Mouse (Mus musculus) forebrain, postnatal 0 days (tissue): ENCODE results near the gene Zbtb9. TPM values are rescaled to one million over a fixed set of nuclear protein-coding genes. Genes with fewer than 3 reads are reported as not detected.
"Not testable (repeated sequence)": the region's sequence is repeated elsewhere in the genome, so short reads cannot be mapped to it uniquely, and the experiment has no call there.

Source experiments
- ATAC-seq: fragments of 200-750 bp; cut with Nextera tagmentation; 2 replicates; pipeline ENCODE4 v1.8.0; 2017; ENCODE audit warnings: mild to moderate bottlenecking, moderate library complexity
- DNase-seq: peaks from one replicate; pipeline ENCODE4 v3.0.0-alpha.2; 2015
- H3K27ac ChIP-seq: fragments of 300-500 bp; sonication (generic); 2 replicates; pipeline ENCODE4 v1.5.1; 2014; ENCODE audit warnings: low read depth, mild to moderate bottlenecking, antibody characterized with exemption, low read length, moderate library complexity, mixed read lengths
- H3K27me3 ChIP-seq: fragments of 300-500 bp; sonication (generic); 2 replicates; pipeline ENCODE4 v1.6.1; 2014; ENCODE audit warnings: mild to moderate bottlenecking, low read length, mixed read lengths; ENCODE audit not compliant: insufficient read depth
- H3K36me3 ChIP-seq: fragments of 300-500 bp; sonication (generic); 2 replicates; pipeline ENCODE4 v1.6.1; 2014; ENCODE audit warnings: mild to moderate bottlenecking, moderate library complexity; ENCODE audit not compliant: insufficient read depth
- H3K4me1 ChIP-seq: fragments of 300-500 bp; sonication (generic); 2 replicates; pipeline ENCODE4 v1.6.1; 2014; ENCODE audit warnings: antibody characterized with exemption; ENCODE audit not compliant: insufficient read depth
- H3K4me2 ChIP-seq: fragments of 300-500 bp; sonication (generic); 2 replicates; pipeline ENCODE4 v1.6.1; 2014; ENCODE audit warnings: low read depth, mild to moderate bottlenecking, moderate library complexity
- H3K4me3 ChIP-seq: fragments of 300-500 bp; sonication (generic); 2 replicates; pipeline ENCODE4 v1.5.1; 2014; ENCODE audit warnings: low read depth, low read length, mixed read lengths
- H3K9ac ChIP-seq: fragments of 300-500 bp; sonication (generic); 2 replicates; pipeline ENCODE4 v1.6.1; 2014; ENCODE audit warnings: mild to moderate bottlenecking
- H3K9me3 ChIP-seq: fragments of 300-500 bp; sonication (generic); 2 replicates; pipeline ENCODE4 v1.6.1; 2016; ENCODE audit warnings: low read length
- CTCF ChIP-seq: sonication (generic); IDR thresholded peaks from 2 replicates; pipeline ENCODE4 v1.5.1; 2016; ENCODE audit warnings: antibody characterized with exemption, control low read depth, low read depth
- WGBS: fragments of 180-500 bp; shearing (Covaris S2); extraction: QIAGEN DNeasy Blood & Tissue Kit; methylation state at CpG from one replicate; pipeline ENCODE4 v1.1.7; 2014; 5-methylcytosine and 5-hydroxymethylcytosine counted together
- polyA plus RNA-seq: library from polyadenylated mRNA; unstranded; fragments of >200 nt; fragmentation: Nextera tagmentation; extraction: Ambion mirVana; gene quantifications from 2 replicates; pipeline ENCODE4 v1.2.1, GENCODE M21; 2015
- total RNA-seq: library from RNA; depleted of rRNA; stranded (reverse); fragments of >200 nt; gene quantifications from 2 replicates; pipeline ENCODE4 v1.2.3, GENCODE M21; 2014

The Zbtb9 gene
- total and polyA plus RNA-seq, 2 experiments from 2014 or later = 6.8 to 22.5 TPM

GRCm38 (mm10) chr17:26972107-26972506 is 860 bp upstream of the Zbtb9 start:
- Histone ChIP-seq H3K9ac (peak overlapping the region; percentile 75), H3K4me2 (peak overlapping the region; percentile 94), H3K36me3 (peaks cover 51% of the 10 kb centered on the region), H3K4me3 (peak overlapping the region; percentile 87), H3K4me1 (no peaks in the 10 kb centered on the region), H3K9me3 (no peaks in the 10 kb centered on the region), H3K27me3 (no peaks in the 10 kb centered on the region), H3K27ac (peak overlapping the region; percentile 79; the same call in 1 of the 2 replicates)
- WGBS = 4% methylated on average over 3 of the region's 3 CpGs
- DNase-seq (no peak), ATAC-seq (no peak)
- no peak for TF ChIP-seq CTCF

GRCm38 (mm10) chr17:26974547-26974946 is 1.6 kb downstream of the Zbtb9 start:
- TF ChIP-seq CTCF = no peak
- Histone ChIP-seq H3K27ac (no peak overlapping the region), H3K36me3 (peaks cover 46% of the 10 kb centered on the region), H3K4me3 (no peak overlapping the region), H3K4me1 (no peaks in the 10 kb centered on the region), H3K4me2 (0 out of 2 replicates have a peak overlapping the region, but pooled peaks have one; percentile 94), H3K9me3 (no peaks in the 10 kb centered on the region), H3K9ac (no peak overlapping the region), H3K27me3 (no peaks in the 10 kb centered on the region)
- DNase-seq = no peak
- no peak for ATAC-seq
- WGBS = 94% methylated on average over 15 of the region's 15 CpGs

- DNase-seq (no peak), ATAC-seq (no peak)
- Histone ChIP-seq H3K4me3 (no peak overlapping the region), H3K27ac (no peak overlapping the region), H3K27me3 (no peaks in the 10 kb centered on the region), H3K9me3 (no peaks in the 10 kb centered on the region), H3K4me1 (no peaks in the 10 kb centered on the region), H3K4me2 (no peak overlapping the region), H3K36me3 (peaks cover 45% of the 10 kb centered on the region), H3K9ac (no peak overlapping the region)
- peak; percentile 48 for TF ChIP-seq CTCF
Measured at GRCm38 (mm10) chr17:26975415-26975814, 2.4 kb downstream of the Zbtb9 start.

GRCm38 (mm10) chr17:26977354-26977753 is 4.4 kb downstream of the Zbtb9 start:
- WGBS = 83% methylated on average over 6 of the region's 6 CpGs
- not testable (repeated sequence) for H3K4me2 ChIP-seq, H3K4me1 ChIP-seq, H3K4me3 ChIP-seq, H3K27ac ChIP-seq, H3K27me3 ChIP-seq, DNase-seq, H3K9ac ChIP-seq, H3K9me3 ChIP-seq, ATAC-seq
- H3K36me3 ChIP-seq = peaks cover 35% of the 10 kb centered on the region

- no peak for TF ChIP-seq CTCF
- Histone ChIP-seq H3K27me3 (no peaks in the 10 kb centered on the region), H3K4me1 (no peaks in the 10 kb centered on the region), H3K9me3 (no peaks in the 10 kb centered on the region), H3K9ac (no peak overlapping the region), H3K4me2 (no peak overlapping the region), H3K27ac (no peak overlapping the region), H3K36me3 (peaks cover 35% of the 10 kb centered on the region), H3K4me3 (no peak overlapping the region)
- 85% methylated on average over 2 of the region's 2 CpGs for WGBS
- DNase-seq (no peak), ATAC-seq (no peak)
Measured at GRCm38 (mm10) chr17:26979426-26979825, 6.5 kb downstream of the Zbtb9 start.

- H3K36me3 ChIP-seq = peaks cover 21% of the 10 kb centered on the region
- no peaks in the 10 kb centered on the region for H3K9me3 ChIP-seq
- ATAC-seq = no peak
- no peak for TF ChIP-seq CTCF
- no peak overlapping the region for H3K27ac ChIP-seq
- H3K9ac ChIP-seq = no peak overlapping the region
- H3K4me3 ChIP-seq = no peak overlapping the region
- DNase-seq = no peak
- H3K27me3 ChIP-seq = no peaks in the 10 kb centered on the region
- WGBS = 77% methylated on average over 2 of the region's 2 CpGs
- H3K4me1 ChIP-seq = no peaks in the 10 kb centered on the region
- H3K4me2 ChIP-seq = no peak overlapping the region
Measured at GRCm38 (mm10) chr17:26981050-26981449, 8.1 kb downstream of the Zbtb9 start.

- Histone ChIP-seq H3K4me2 (no peak overlapping the region), H3K27ac (no peak overlapping the region), H3K4me1 (no peaks in the 10 kb centered on the region), H3K36me3 (peaks cover 11% of the 10 kb centered on the region; the same call in 1 of the 2 replicates), H3K9me3 (no peaks in the 10 kb centered on the region), H3K27me3 (no peaks in the 10 kb centered on the region), H3K4me3 (no peak overlapping the region), H3K9ac (no peak overlapping the region)
- DNase-seq (no peak), ATAC-seq (no peak)
- WGBS = 90% methylated on average over 4 of the region's 4 CpGs
- TF ChIP-seq CTCF = no peak
Measured at GRCm38 (mm10) chr17:26983382-26983781, 10.4 kb downstream of the Zbtb9 start.
